Mouse (Mus musculus) ES-E14 (cell line): ENCODE measurements around the gene Usp48. TPM values are rescaled to one million over a fixed set of nuclear protein-coding genes. Genes with fewer than 3 reads are reported as not detected.
A peak's percentile ranks its signal among the peaks of the same experiment; 100 is the strongest.

ENCODE experiments used
- DNase-seq: peaks from one replicate; pipeline ENCODE4 v3.0.0-alpha.2; 2013; ENCODE audit warnings: low read depth, low spot score
- H3K27ac ChIP-seq: 2 replicates; pipeline ENCODE4 v1.5.1; 2012; ENCODE audit warnings: low read depth, mild to moderate bottlenecking, low read length, moderate library complexity, mixed read lengths; ENCODE audit not compliant: poor library complexity, insufficient read depth, severe bottlenecking
- H3K36me3 ChIP-seq: 2 replicates; pipeline ENCODE4 v1.6.1; 2012; ENCODE audit warnings: mild to moderate bottlenecking, low read length, moderate library complexity, mixed read lengths; ENCODE audit not compliant: control insufficient read depth, poor library complexity, insufficient read depth, severe bottlenecking
- H3K4me1 ChIP-seq, 2 experiments: fragments of 150-350 bp in 1 of 2; sonication (generic) in 1 of 2; 2 replicates each; pipeline ENCODE4 v1.6.1; 2012; ENCODE audit warnings: low read length in 2 of 2, mild to moderate bottlenecking in 1 of 2, mixed read lengths in 1 of 2; ENCODE audit not compliant: control insufficient read depth in 2 of 2, insufficient read depth in 2 of 2, poor library complexity in 1 of 2
- H3K4me3 ChIP-seq, 2 experiments: fragments of 150-350 bp in 1 of 2; sonication (generic) in 1 of 2; 2 replicates each; pipeline ENCODE4 v1.5.1; 2012; ENCODE audit warnings: low read length in 2 of 2, low read depth in 1 of 2, mild to moderate bottlenecking in 1 of 2, mixed read lengths in 1 of 2; ENCODE audit not compliant: insufficient read depth in 1 of 2, poor library complexity in 1 of 2, severe bottlenecking in 1 of 2
- H3K9ac ChIP-seq: 2 replicates; pipeline ENCODE4 v1.6.1; 2012; ENCODE audit warnings: low read depth, mild to moderate bottlenecking, low read length, mixed read lengths; ENCODE audit not compliant: poor library complexity, insufficient read depth, severe bottlenecking
- H3K9me3 ChIP-seq: fragments of 150-350 bp; sonication (generic); 2 replicates; pipeline ENCODE4 v1.6.1; 2012; ENCODE audit warnings: low read depth, mild to moderate bottlenecking, low read length; ENCODE audit not compliant: control insufficient read depth, insufficient read depth
- CHD2 ChIP-seq: IDR thresholded peaks from 2 replicates; pipeline ENCODE4 v1.6.1; 2014; ENCODE audit warnings: mild to moderate bottlenecking, low read depth, low read length, inconsistent platforms
- HCFC1 ChIP-seq: IDR thresholded peaks from 2 replicates; pipeline ENCODE4 v1.6.1; 2012; ENCODE audit warnings: low read length, inconsistent platforms, borderline replicate concordance; ENCODE audit not compliant: insufficient read depth
- MAFK ChIP-seq: IDR thresholded peaks from 2 replicates; pipeline ENCODE4 v1.6.1; 2014; ENCODE audit warnings: mild to moderate bottlenecking, low read depth, low read length, inconsistent platforms; ENCODE audit not compliant: insufficient read depth
- ZC3H11A ChIP-seq: IDR thresholded peaks from 2 replicates; pipeline ENCODE4 v1.6.1; 2012; ENCODE audit warnings: low read depth, mild to moderate bottlenecking, inconsistent platforms, low read length, borderline replicate concordance
- ZNF384 ChIP-seq: IDR thresholded peaks from 2 replicates; pipeline ENCODE4 v1.6.1; 2012; ENCODE audit warnings: low read depth, low read length, inconsistent platforms
- in situ Hi-C, 2 experiments: fragments of 600-800 bp; cut with MboI; formaldehyde crosslinking; loops; one replicate each; pipeline ENCODE4 v1.15.1; 2025; ENCODE audit warnings: low sequenced_read_pairs in 2 of 2, inconsistent platforms in 1 of 2; ENCODE audit not compliant: unreplicated experiment in 2 of 2
- total RNA-seq: library from RNA; depleted of rRNA; stranded (reverse); fragments of 300-350 nt; gene quantifications from 2 replicates; pipeline ENCODE4 v1.2.3, GENCODE M21; 2012

Gene Usp48
- total RNA-seq, 1 experiment = 173 TPM

- Histone ChIP-seq H3K36me3 (peaks cover 11% of the 10 kb centered on the region; the same call in 1 of the 2 replicates), H3K9ac (peak overlapping the region; percentile 27; the same call in 1 of the 2 replicates), H3K27ac (peak overlapping the region; percentile 94; the same call in 1 of the 2 replicates), H3K9me3 (no peaks in the 10 kb centered on the region), H3K4me3 (peak overlapping the region; percentile 31 to 93), H3K4me1 (peaks cover 14% of the 10 kb centered on the region in 2 experiments)
- TF ChIP-seq MAFK (0 out of 2 replicates have a peak, but pooled peaks have one; percentile 3), ZC3H11A (no peak), HCFC1 (no peak), CHD2 (0 out of 2 replicates have a peak, but pooled peaks have one; percentile 59), ZNF384 (no peak)
- in situ Hi-C loops = no loop called here
- DNase-seq = no peak
Observed at GRCm38 (mm10) chr4:137598577-137598976, 5.0 kb downstream of the Usp48 start.

- H3K9me3 ChIP-seq = no peaks in the 10 kb centered on the region
- in situ Hi-C loops = no loop called here
- H3K4me3 ChIP-seq = 0 out of 4 replicates have a peak overlapping the region, but pooled peaks of 1 of the 2 experiments have one; percentile 5
- no peak overlapping the region for H3K9ac ChIP-seq
- no peak overlapping the region for H3K27ac ChIP-seq
- H3K36me3 ChIP-seq = peaks cover 40% of the 10 kb centered on the region
- H3K4me1 ChIP-seq = peaks cover 14 to 18% of the 10 kb centered on the region in 2 experiments
- DNase-seq = no peak
- TF ChIP-seq ZC3H11A = no peak
- no peak for TF ChIP-seq MAFK
- TF ChIP-seq ZNF384 = no peak
- no peak for TF ChIP-seq CHD2
- TF ChIP-seq HCFC1 = no peak
Observed at GRCm38 (mm10) chr4:137603449-137604171, 10.1 kb downstream of the Usp48 start.

- TF ChIP-seq ZC3H11A (no peak), MAFK (no peak), ZNF384 (no peak), CHD2 (no peak), HCFC1 (no peak)
- Histone ChIP-seq H3K36me3 (peaks cover 68% of the 10 kb centered on the region), H3K9ac (no peak overlapping the region), H3K4me1 (peaks cover 6 to 18% of the 10 kb centered on the region in 2 experiments; a peak in 3 of 4 replicates), H3K9me3 (no peaks in the 10 kb centered on the region), H3K27ac (no peak overlapping the region), H3K4me3 (no peak overlapping the region)
- in situ Hi-C loops = no loop called here
- DNase-seq = no peak
Observed at GRCm38 (mm10) chr4:137607023-137607422, 13.5 kb downstream of the Usp48 start.

- DNase-seq = no peak
- Histone ChIP-seq H3K9me3 (no peaks in the 10 kb centered on the region), H3K27ac (no peak overlapping the region), H3K36me3 (peaks cover 79% of the 10 kb centered on the region), H3K4me3 (no peak overlapping the region), H3K9ac (no peak overlapping the region), H3K4me1 (peaks cover 1 to 8% of the 10 kb centered on the region in 2 experiments; a peak in 1 of 4 replicates)
- in situ Hi-C loops = no loop called here
- TF ChIP-seq CHD2 (no peak), ZNF384 (no peak), ZC3H11A (no peak), MAFK (no peak), HCFC1 (no peak)
Observed at GRCm38 (mm10) chr4:137609281-137609680, 15.7 kb downstream of the Usp48 start.
